Mouse (Mus musculus): Measurements from ENCODE around the gene Mfap3l. TPM values are rescaled to one million over a fixed set of nuclear protein-coding genes. Genes with fewer than 3 reads are reported as not detected.

The Mfap3l gene
- total and polyA plus RNA-seq, 2 experiments from 2014 or later: 4.5 to 20.0 TPM

GRCm38 (mm10) chr8:60621561-60621960 lies 11.1 kb upstream of the Mfap3l start:
- Histone ChIP-seq H3K4me2 (ENCODE audit: low read depth, low read length) (no peak overlapping the region), H3K27me3 (ENCODE audit: insufficient read depth, low read length) (no peaks in the 10 kb centered on the region), H3K4me1 (ENCODE audit: insufficient read depth, low read length) (no peaks in the 10 kb centered on the region), H3K9me3 (ENCODE audit: low read length) (no peaks in the 10 kb centered on the region), H3K9ac (replicated peaks; ENCODE audit: low read length) (no peak overlapping the region), H3K27ac (no peak overlapping the region), H3K4me3 (ENCODE audit: low read length) (no peak overlapping the region), H3K36me3 (ENCODE audit: insufficient read depth, low read length) (no peaks in the 10 kb centered on the region)
- 62% methylated on average over 4 of the region's 4 CpGs for WGBS
- DNase-seq (ENCODE audit: low spot score): no peak
- no peak for ATAC-seq
- no peak for TF ChIP-seq CTCF (IDR thresholded peaks at IDR 0.05; ENCODE audit: low read depth)

GRCm38 (mm10) chr8:60622056-60622455 lies 10.6 kb upstream of the Mfap3l start:
- Histone ChIP-seq H3K4me2 (ENCODE audit: low read depth, low read length) (no peak overlapping the region), H3K9me3 (ENCODE audit: low read length) (no peaks in the 10 kb centered on the region), H3K4me3 (ENCODE audit: low read length) (no peak overlapping the region), H3K27ac (no peak overlapping the region), H3K9ac (replicated peaks; ENCODE audit: low read length) (no peak overlapping the region), H3K4me1 (ENCODE audit: insufficient read depth, low read length) (no peaks in the 10 kb centered on the region), H3K27me3 (ENCODE audit: insufficient read depth, low read length) (no peaks in the 10 kb centered on the region), H3K36me3 (ENCODE audit: insufficient read depth, low read length) (no peaks in the 10 kb centered on the region)
- ATAC-seq: no peak
- no peak for TF ChIP-seq CTCF (IDR thresholded peaks at IDR 0.05; ENCODE audit: low read depth)
- WGBS: 91% methylated on average over 12 of the region's 12 CpGs
- no peak for DNase-seq (ENCODE audit: low spot score)

GRCm38 (mm10) chr8:60623438-60623837 lies 9.2 kb upstream of the Mfap3l start:
- no peak for ATAC-seq

GRCm38 (mm10) chr8:60624722-60625121 lies 7.9 kb upstream of the Mfap3l start:
- Histone ChIP-seq H3K4me1 (ENCODE audit: insufficient read depth, low read length) (no peaks in the 10 kb centered on the region), H3K9ac (replicated peaks; ENCODE audit: low read length) (no peak overlapping the region), H3K4me2 (ENCODE audit: low read depth, low read length) (no peak overlapping the region), H3K9me3 (ENCODE audit: low read length) (no peaks in the 10 kb centered on the region), H3K36me3 (ENCODE audit: insufficient read depth, low read length) (no peaks in the 10 kb centered on the region), H3K4me3 (ENCODE audit: low read length) (no peak overlapping the region), H3K27ac (no peak overlapping the region), H3K27me3 (ENCODE audit: insufficient read depth, low read length) (no peaks in the 10 kb centered on the region)
- WGBS: 88% methylated on average over 7 of the region's 7 CpGs
- ATAC-seq (no peak), DNase-seq (ENCODE audit: low spot score) (no peak)
- no peak for TF ChIP-seq CTCF (IDR thresholded peaks at IDR 0.05; ENCODE audit: low read depth)

More at GRCm38 (mm10) chr8:60623438-60623837, 9.2 kb upstream of the Mfap3l start:
- Histone ChIP-seq H3K9me3 (ENCODE audit: low read length) (no peaks in the 10 kb centered on the region), H3K9ac (replicated peaks; ENCODE audit: low read length) (no peak overlapping the region), H3K4me3 (ENCODE audit: low read length) (no peak overlapping the region), H3K36me3 (ENCODE audit: insufficient read depth, low read length) (no peaks in the 10 kb centered on the region), H3K27ac (no peak overlapping the region), H3K27me3 (ENCODE audit: insufficient read depth, low read length) (no peaks in the 10 kb centered on the region), H3K4me1 (ENCODE audit: insufficient read depth, low read length) (no peaks in the 10 kb centered on the region), H3K4me2 (ENCODE audit: low read depth, low read length) (no peak overlapping the region)
- 91% methylated on average over 1 of the region's 1 CpGs for WGBS
- DNase-seq (ENCODE audit: low spot score): no peak
- no peak for TF ChIP-seq CTCF (IDR thresholded peaks at IDR 0.05; ENCODE audit: low read depth)

- no peaks in the 10 kb centered on the region for H3K9me3 ChIP-seq (ENCODE audit: low read length)
- H3K4me1 ChIP-seq (ENCODE audit: insufficient read depth, low read length): peaks cover 3% of the 10 kb centered on the region; the same call in 1 of the 2 replicates
- H3K4me3 ChIP-seq (ENCODE audit: low read length): no peak overlapping the region
- no peak for TF ChIP-seq CTCF (IDR thresholded peaks at IDR 0.05; ENCODE audit: low read depth)
- H3K36me3 ChIP-seq (ENCODE audit: insufficient read depth, low read length): no peaks in the 10 kb centered on the region
- H3K9ac ChIP-seq (replicated peaks; ENCODE audit: low read length): no peak overlapping the region
- H3K27ac ChIP-seq: no peak overlapping the region
- ATAC-seq (no peak), DNase-seq (ENCODE audit: low spot score) (no peak)
- no peak overlapping the region for H3K4me2 ChIP-seq (ENCODE audit: low read depth, low read length)
- H3K27me3 ChIP-seq (ENCODE audit: insufficient read depth, low read length): no peaks in the 10 kb centered on the region
- 60% methylated on average over 3 of the region's 3 CpGs for WGBS
Measured at GRCm38 (mm10) chr8:60627937-60628336, 4.7 kb upstream of the Mfap3l start.

GRCm38 (mm10) chr8:60629059-60629458 lies 3.6 kb upstream of the Mfap3l start:
- H3K4me3 ChIP-seq (ENCODE audit: low read length): no peak overlapping the region
- peaks cover 3% of the 10 kb centered on the region; the same call in 1 of the 2 replicates for H3K4me1 ChIP-seq (ENCODE audit: insufficient read depth, low read length)
- whole genome bisulfite sequencing: 45% methylated on average over 4 of the region's 4 CpGs
- no peak for TF ChIP-seq CTCF (IDR thresholded peaks at IDR 0.05; ENCODE audit: low read depth)
- no peaks in the 10 kb centered on the region for H3K9me3 ChIP-seq (ENCODE audit: low read length)
- H3K27me3 ChIP-seq (ENCODE audit: insufficient read depth, low read length): no peaks in the 10 kb centered on the region
- H3K36me3 ChIP-seq (ENCODE audit: insufficient read depth, low read length): no peaks in the 10 kb centered on the region
- ATAC-seq (no peak), DNase-seq (ENCODE audit: low spot score) (no peak)
- H3K4me2 ChIP-seq (ENCODE audit: low read depth, low read length): no peak overlapping the region
- H3K9ac ChIP-seq (replicated peaks; ENCODE audit: low read length): no peak overlapping the region
- H3K27ac ChIP-seq: no peak overlapping the region

- DNase-seq (ENCODE audit: low spot score): peak; percentile 82
- no peaks in the 10 kb centered on the region for H3K36me3 ChIP-seq (ENCODE audit: insufficient read depth, low read length)
Measured at GRCm38 (mm10) chr8:60631504-60631934, 1.1 kb upstream of the Mfap3l start.

More at GRCm38 (mm10) chr8:60631504-60631934, 1.1 kb upstream of the Mfap3l start:
- under 1% methylated on average over 13 of the region's 13 CpGs for WGBS
- peak overlapping the region; percentile 12 for H3K27ac ChIP-seq
- ATAC-seq: peak; percentile 70
- H3K4me3 ChIP-seq (ENCODE audit: low read length): peak overlapping the region; percentile 52
- H3K9ac ChIP-seq (replicated peaks; ENCODE audit: low read length): no peak overlapping the region
- no peaks in the 10 kb centered on the region for H3K27me3 ChIP-seq (ENCODE audit: insufficient read depth, low read length)
- no peaks in the 10 kb centered on the region for H3K9me3 ChIP-seq (ENCODE audit: low read length)
- no peak for TF ChIP-seq CTCF (IDR thresholded peaks at IDR 0.05; ENCODE audit: low read depth)
- H3K4me1 ChIP-seq (ENCODE audit: insufficient read depth, low read length): peaks cover 3% of the 10 kb centered on the region; the same call in 1 of the 2 replicates
- H3K4me2 ChIP-seq (ENCODE audit: low read depth, low read length): peak overlapping the region; percentile 94

Measured in hindbrain, postnatal 0 days (tissue).